ENCODE assay signal across 25 mouse cellular contexts in the genomic region with DNA sequence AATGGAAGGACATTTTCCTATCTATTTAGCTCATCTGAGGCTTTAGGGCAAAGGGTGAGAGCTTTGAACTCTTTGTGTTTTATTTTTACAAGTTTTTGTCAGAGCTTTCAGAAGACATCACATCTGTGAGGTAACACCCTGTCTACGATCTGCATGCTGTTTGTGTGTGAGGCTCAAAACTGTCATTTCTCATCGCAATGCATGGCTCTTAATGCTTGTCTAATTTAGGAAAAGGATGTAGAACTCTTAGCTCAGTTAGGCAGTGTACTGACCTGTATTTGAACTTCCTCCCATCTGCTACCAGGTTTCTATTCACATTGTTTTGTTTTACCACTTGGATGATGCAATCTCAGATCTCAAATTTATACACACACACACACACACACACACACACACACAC.
DNase-seq lines count a peak whose midpoint lies in the region; ATAC-seq and TF ChIP-seq lines count a peak whose summit lies in the region.
"Had no signal": no experiment of that assay in that cellular context is flagged by ENCODE, and none has a peak within 500 bp of the region (broad histone marks: within the 10 kb centered on the region; RNA-seq: fewer than 3 reads in every experiment).

No protein-coding gene starts in this region.

- no peak for ATAC-seq in kidney, postnatal 0 days (replicated peaks; ENCODE audit: low FRiP score, low read depth)
- ATAC-seq: forebrain, postnatal 0 days had no signal

- H3K27me3 ChIP-seq in kidney, postnatal 0 days (ENCODE audit: insufficient read depth, low read length): no peaks in the 10 kb centered on the region
- no peaks in the 10 kb centered on the region for H3K27me3 ChIP-seq in heart, adult 2 months (ENCODE audit: control insufficient read depth, insufficient read depth, low read length)
- H3K27me3 ChIP-seq: limb, embryonic 15.5 days had no signal

- no peaks in the 10 kb centered on the region for H3K4me1 ChIP-seq in kidney, postnatal 0 days (replicated peaks; ENCODE audit: insufficient read depth, low read length)
- H3K4me1 ChIP-seq in heart, adult 2 months (ENCODE audit: control insufficient read depth, insufficient read depth, low read length): no peaks in the 10 kb centered on the region
- H3K4me1 ChIP-seq: limb, embryonic 15.5 days had no signal

- no peak overlapping the region for H3K4me3 ChIP-seq in kidney, postnatal 0 days (replicated peaks; ENCODE audit: low read depth, low read length)
- H3K4me3 ChIP-seq in heart, adult 2 months: no peak overlapping the region
- H3K4me3 ChIP-seq: limb, embryonic 15.5 days had no signal

- H3K27ac ChIP-seq in kidney, postnatal 0 days: no peak overlapping the region
- H3K27ac ChIP-seq in heart, adult 2 months: no peak overlapping the region
- H3K27ac ChIP-seq: hindbrain, embryonic 14.5 days; limb, embryonic 15.5 days; liver, embryonic 14.5 days; stomach, postnatal 0 days had no signal

- intact Hi-C loops in heart, adult 2 months (cut with DNase I): no loop called here

- WGBS in kidney, postnatal 0 days: 34% methylated on average over 2 of the region's 2 CpGs
- 42% methylated on average over 2 of the region's 2 CpGs for WGBS in heart, adult 2 months

- TF ChIP-seq CTCF in kidney, postnatal 0 days (IDR thresholded peaks at IDR 0.05; ENCODE audit: low read depth): no peak
- no peak for TF ChIP-seq CTCF in heart, adult 2 months (IDR thresholded peaks at IDR 0.05)

- H3K4me2 ChIP-seq in kidney, postnatal 0 days (ENCODE audit: low read length): no peak overlapping the region
- H3K4me2 ChIP-seq: hindbrain, embryonic 14.5 days; limb, embryonic 15.5 days; midbrain, embryonic 11.5 days had no signal

- H3K36me3 ChIP-seq in kidney, postnatal 0 days (ENCODE audit: insufficient read depth, low read length): no peaks in the 10 kb centered on the region
- no peaks in the 10 kb centered on the region for H3K36me3 ChIP-seq in heart, adult 2 months (ENCODE audit: control insufficient read depth, insufficient read depth, low read length)
- H3K36me3 ChIP-seq: limb, embryonic 15.5 days had no signal

- no peak for TF ChIP-seq EP300 in heart, adult 2 months (IDR thresholded peaks at IDR 0.05; ENCODE audit: insufficient read depth, low read depth, low read length)

- no peak overlapping the region for H3K9ac ChIP-seq in kidney, postnatal 0 days (ENCODE audit: low read depth, low read length)
- H3K9ac ChIP-seq in heart, adult 2 months (ENCODE audit: low read depth, low read length): no peak overlapping the region
- H3K9ac ChIP-seq: forebrain, postnatal 0 days; hindbrain, embryonic 14.5 days; limb, embryonic 15.5 days; liver, embryonic 14.5 days had no signal

- H3K79me2 ChIP-seq in heart, adult 2 months (replicated peaks; ENCODE audit: control insufficient read depth, insufficient read depth, low read length): no peaks in the 10 kb centered on the region

- DNase-seq in embryo, embryonic 10 days (ENCODE audit: low spot score): peak; percentile 5
- no peak for DNase-seq in embryo, embryonic 11 days
- DNase-seq in kidney, postnatal 0 days (ENCODE audit: low spot score): peak; percentile 31
- DNase-seq in kidney, postnatal 14 days: no peak
- peak; percentile 4 for DNase-seq in mesoderm, embryonic 11.5 days (ENCODE audit: low read depth, low spot score)
- no peak for DNase-seq in ovary, postnatal 14 days (ENCODE audit: low spot score)
- DNase-seq in cerebellum, adult 9-11 months: no peak
- no peak for DNase-seq in heart, adult 2 months
- DNase-seq: adrenal gland, adult 2 months; cerebellum, adult 11 months; cerebellum, postnatal 10 days; forebrain, postnatal 0 days; gastrocnemius, postnatal 36 days; heart, postnatal 4 days; kidney, adult 2 months; left cerebral cortex, postnatal 4 days; lung, postnatal 4 days; right cerebral cortex, adult 18-20 months; thymus, adult 2 months; thymus, postnatal 4 days had no signal

- H3K9me3 ChIP-seq in kidney, postnatal 0 days (replicated peaks; ENCODE audit: low read length): no peaks in the 10 kb centered on the region
- H3K9me3 ChIP-seq: limb, embryonic 15.5 days had no signal

- no peak for TF ChIP-seq POLR2A in heart, adult 2 months (IDR thresholded peaks at IDR 0.05; ENCODE audit: insufficient read depth, low read depth, low read length)

Comparison
In these comparisons a context has a peak if more than half of its experiments do, and no peak if none do; other contexts are left out.
1. DNase-seq: peak in embryo, embryonic 10 days (single experiment), kidney, postnatal 0 days (single experiment) and mesoderm, embryonic 11.5 days (single experiment); none in embryo, embryonic 11 days (single experiment), kidney, postnatal 14 days (single experiment), ovary, postnatal 14 days (single experiment), cerebellum, adult 9-11 months (single experiment) and heart, adult 2 months (0 of 2).